Mouse (Mus musculus) adrenal gland, adult (tissue): ENCODE measurements around the gene Ccr9.
A peak's percentile ranks its signal among the peaks of the same experiment; 100 is the strongest.
"Not testable (repeated sequence)": the region's sequence is repeated elsewhere in the genome, so short reads cannot be mapped to it uniquely, and the experiment has no call there.

ENCODE experiments used
- DNase-seq, 2 experiments: peaks; one replicate each; pipeline ENCODE4 v3.0.0; 2022 to 2023; ENCODE audit warnings: low spot score in 1 of 2; ENCODE audit not compliant: inconsistent age in 2 of 2

Ccr9 gene

GRCm38 (mm10) chr9:123678327-123679105 lies at the start of gene Ccr9, which contains the start of gene Slc6a20a:
Ccr9 (plus strand) TSS chr9:123678439.
Slc6a20a (minus strand) TSS chr9:123678885.
- DNase-seq: peak; percentile 7 to 42

GRCm38 (mm10) chr9:123631666-123632065 lies 46.6 kb upstream of the Ccr9 start:
- no peak for DNase-seq

DNA sequence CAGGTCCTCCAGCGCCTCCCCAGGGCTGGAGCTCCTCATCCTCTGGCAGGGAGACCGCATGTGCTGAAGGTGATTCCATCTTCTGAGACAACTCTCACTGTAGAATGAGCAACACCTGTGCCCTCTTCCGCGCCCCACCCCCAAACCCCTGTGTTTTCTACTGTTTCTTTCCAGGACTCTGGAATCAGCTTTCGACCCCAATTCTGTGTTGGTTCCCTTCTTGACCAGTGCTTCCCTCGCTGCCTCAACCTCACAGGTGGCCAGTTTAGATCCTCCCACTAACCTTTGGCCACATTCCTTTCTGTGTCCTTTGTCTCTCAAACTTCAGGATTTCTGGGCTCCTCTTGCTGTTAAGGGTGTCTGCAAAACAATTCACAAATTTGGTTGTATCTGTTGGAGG lies 46.0 kb upstream of the Ccr9 start, which contains the start of gene Slc6a20b:
Gene Slc6a20b, minus strand, starts transcription at position 285 of the 400 bp plus-strand sequence.
- DNase-seq: no peak

- DNase-seq: no peak
These were observed 45.2 kb upstream of the Ccr9 start for GRCm38 (mm10) chr9:123632993-123633392.

DNA sequence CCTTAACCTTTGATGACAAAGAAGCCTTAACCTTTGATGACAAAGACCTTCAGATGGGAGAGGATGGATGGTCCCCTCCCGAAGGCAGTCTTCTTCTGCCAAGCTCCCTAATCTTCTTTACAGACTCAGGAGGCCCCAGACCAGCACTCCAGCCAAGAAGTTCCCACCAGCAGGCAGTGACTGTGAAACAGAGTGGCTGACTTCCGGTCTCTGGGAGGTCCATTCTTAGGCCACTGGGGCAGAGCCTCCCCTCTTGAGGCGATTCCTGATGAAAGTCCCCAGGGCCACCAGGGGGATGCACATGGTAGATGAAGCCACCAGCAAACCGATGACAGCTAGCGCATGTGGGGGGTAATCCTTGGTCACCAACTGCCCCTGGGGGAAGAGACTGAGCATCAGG lies 41.5 kb upstream of the Ccr9 start:
- DNase-seq: peak in 1 of 2 experiments; percentile 54

DNA sequence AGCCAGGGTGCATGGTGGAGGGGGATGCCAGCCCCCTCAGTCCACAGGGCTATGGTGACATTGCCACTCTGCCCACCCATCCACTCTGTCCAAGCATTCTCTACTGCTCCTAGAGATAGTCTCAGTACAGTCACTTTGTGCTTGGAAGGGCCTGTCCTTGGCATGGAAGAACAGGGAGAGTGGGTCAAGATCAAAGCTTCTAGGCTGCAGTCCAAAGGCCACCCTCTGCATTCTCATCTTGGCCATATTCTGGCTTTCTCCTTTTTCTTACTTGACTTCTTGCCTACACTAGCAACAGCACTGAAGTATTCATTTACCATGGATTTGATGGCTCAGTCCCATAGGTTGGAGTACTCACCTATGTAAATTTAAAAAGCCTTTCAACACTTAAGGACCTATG lies 40.0 kb upstream of the Ccr9 start:
- peak; percentile 60 to 80 for DNase-seq

GRCm38 (mm10) chr9:123638668-123639089 lies 39.6 kb upstream of the Ccr9 start:
- DNase-seq: peak; percentile 30 to 78

- no peak for DNase-seq
These were observed 38.1 kb upstream of the Ccr9 start for GRCm38 (mm10) chr9:123640106-123640505.

DNA sequence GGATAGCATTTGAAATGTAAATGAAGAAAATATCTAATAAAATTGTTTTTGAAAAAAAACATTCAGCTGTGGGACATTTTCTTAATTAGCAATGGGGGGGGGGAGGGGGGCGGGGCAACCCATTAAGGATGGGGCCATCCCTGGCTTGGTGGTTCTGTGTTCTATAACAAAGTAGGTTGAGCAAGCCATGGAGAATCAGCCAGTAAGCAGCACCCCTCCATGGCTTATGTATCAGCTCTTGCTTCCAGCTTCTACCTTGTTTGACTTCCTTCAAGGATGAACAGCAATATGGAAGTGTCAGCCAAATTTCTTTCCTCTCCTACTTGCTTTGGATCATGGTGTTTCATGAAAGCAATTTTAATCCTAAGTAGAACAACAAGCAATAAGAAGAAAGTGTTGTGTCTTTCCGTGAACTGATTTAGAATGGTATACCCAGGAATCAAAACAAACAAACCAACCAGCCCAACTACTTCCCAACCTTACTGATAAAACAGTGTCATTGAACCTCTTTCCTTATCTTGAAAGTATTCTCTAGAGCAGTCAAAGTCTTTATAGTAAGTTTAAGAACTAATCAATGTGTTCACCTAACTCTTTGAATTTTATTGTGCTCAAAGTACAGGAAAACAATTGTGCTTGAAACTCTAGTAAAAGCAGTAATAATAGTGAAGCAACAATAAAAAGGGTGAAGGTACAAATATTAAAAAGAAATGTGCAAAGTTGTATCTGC lies 28.3 kb upstream of the Ccr9 start:
- no peak for DNase-seq

GRCm38 (mm10) chr9:123651369-123651768 lies 26.9 kb upstream of the Ccr9 start:
- DNase-seq: no peak

DNA sequence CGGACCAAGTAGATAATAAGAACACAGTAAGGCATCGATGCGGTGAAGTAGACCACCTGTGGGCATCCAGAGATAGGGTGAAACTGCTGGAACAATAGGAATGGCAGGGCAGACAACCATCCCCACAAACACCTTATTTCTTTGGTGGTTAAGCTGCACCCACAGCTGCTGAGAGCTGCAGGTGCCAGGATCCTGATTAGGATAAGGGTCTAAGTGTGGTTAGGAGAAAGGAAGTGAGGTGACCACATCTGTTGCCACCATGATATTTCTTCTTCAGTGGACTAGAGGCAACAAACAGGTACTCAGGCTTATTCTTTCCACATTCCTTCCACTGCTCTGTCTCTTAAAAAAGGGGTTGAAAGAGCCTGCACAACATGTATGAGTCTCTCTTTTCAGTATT lies 20.8 kb upstream of the Ccr9 start:
- DNase-seq: no peak

DNA sequence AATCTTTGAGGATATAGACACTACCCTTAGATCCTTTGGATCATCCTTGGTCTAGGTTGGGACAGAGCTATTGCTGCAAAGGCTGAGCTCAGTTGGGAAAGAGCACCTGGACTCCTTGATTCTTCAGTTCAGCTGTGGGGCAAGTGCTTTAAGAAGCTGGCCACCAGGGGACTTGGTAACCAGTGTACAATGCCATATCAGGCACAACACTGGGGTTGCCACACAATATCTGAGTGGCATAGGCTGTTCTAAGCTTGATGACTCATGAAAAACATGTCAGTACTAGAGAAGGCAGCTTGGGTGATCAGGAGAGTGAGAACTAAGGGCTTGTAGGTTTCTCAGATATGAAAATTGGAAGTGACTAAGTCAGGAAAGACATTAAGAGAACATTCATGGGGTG lies 19.3 kb upstream of the Ccr9 start:
- no peak for DNase-seq

GRCm38 (mm10) chr9:123659986-123660676 lies 18.1 kb upstream of the Ccr9 start:
- DNase-seq: not testable (repeated sequence)

GRCm38 (mm10) chr9:123665645-123666044 lies 12.6 kb upstream of the Ccr9 start:
- peak; percentile 7 to 73 for DNase-seq

DNA sequence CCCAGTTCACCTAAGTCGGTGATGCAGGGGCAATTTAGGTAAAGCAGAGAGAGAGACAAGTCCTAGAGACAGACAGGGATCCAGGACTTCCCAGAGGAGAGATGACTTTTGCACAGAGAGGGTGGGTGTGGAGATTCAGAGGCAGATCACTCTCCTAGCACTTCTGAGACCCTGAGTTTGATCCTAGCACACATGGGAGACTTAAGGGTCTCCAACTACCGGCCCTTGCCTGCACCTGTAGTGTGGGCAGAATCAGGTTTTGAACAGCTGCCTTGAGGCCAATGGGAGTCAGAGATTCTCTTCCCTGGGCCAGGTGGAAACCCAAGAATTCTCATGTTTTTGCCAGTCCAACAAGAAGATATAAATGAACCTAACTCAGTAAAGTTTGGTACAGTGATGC lies 959 bp downstream of the Ccr9 start:
- DNase-seq: no peak

DNA sequence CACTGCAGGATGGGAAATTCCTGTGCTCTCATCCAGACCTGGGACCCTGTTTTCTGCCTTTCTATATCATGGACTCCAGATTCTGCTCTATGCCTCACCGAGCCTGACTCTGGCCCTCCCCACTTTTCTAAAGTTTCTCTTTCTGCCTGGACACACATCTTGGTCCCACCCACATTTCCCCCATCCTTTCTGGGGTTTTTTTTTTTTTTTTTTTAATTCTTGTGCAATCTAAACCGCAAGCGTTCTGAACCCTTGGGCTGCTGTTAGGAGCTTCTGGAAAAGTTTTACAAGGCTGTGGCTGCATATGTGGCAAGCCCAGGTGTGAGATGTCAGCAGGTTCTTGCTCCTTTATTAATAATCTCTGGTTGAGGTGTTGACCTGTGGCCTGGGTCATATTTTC lies 5.5 kb downstream of the Ccr9 start:
- DNase-seq: no peak

DNA sequence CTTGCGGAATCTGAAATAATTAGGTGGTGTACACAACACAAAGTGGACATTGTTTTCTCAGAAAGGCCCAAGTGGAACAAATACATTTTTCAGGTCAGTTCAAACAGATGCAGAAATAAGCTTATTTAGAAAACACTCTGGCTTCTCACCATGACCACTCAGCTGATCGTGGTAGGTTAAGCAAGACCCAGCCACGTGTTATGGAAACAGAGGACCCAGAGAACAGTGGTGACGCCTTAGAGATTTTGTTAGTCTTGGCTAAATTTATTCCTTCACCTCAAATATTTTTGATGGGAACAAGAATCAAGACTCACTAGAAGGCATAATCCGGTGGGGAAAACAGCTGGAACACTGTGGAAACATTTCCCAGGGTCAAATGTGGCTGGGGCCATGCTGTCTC lies 8.0 kb downstream of the Ccr9 start:
- DNase-seq: no peak

DNA sequence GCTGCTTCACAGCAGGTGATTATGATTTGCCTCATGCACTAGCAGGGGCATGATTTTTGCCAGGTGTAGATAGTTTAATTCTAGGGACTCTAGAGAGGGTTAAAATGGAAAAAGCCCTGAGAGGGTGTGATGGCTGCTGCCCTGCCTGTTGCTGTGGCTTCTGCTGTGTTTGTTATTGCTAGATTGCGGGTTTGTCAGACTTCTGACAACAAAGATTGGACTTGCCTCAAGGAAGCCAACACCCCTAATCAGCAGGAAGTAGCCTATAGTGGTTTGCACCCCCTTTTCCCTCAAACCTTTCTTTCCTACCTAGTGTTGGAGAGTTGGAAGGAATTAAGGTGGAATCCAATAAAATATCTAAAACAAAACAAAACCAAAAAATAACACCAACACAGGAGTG lies 10.0 kb downstream of the Ccr9 start:
- DNase-seq: no peak

- no peak for DNase-seq
These were observed 17.5 kb downstream of the Ccr9 start for GRCm38 (mm10) chr9:123695634-123696302.

DNA sequence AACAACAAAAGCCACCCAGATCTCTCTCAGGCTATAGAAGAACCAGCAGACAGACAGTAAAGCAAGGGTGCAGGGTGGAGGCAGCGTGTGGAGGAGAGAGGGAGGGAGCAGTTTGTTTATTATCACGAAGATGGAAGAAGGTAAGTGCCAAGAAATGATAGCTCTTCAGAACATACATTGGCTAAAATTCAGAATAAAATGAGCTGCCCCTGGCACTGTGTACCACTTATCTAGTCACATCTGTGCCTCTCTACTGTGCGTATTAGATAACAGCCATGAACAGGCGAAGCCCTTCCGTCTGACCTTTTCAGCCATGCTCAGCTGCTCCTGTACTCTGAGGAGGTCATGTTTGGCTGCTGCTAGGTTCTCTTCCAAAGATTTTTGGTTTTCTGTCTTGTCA lies 23.6 kb downstream of the Ccr9 start:
- no peak for DNase-seq

GRCm38 (mm10) chr9:123709226-123709625 lies 31.0 kb downstream of the Ccr9 start:
- DNase-seq: no peak
